Mouse (Mus musculus) kidney, adult 2 months (tissue): ENCODE measurements around the gene Lhfpl2. TPM values are rescaled to one million over a fixed set of nuclear protein-coding genes. Genes with fewer than 3 reads are reported as not detected.

ENCODE experiments used
- DNase-seq: peaks from one replicate; pipeline ENCODE4 v3.0.0; 2021
- H3K27ac ChIP-seq: fragments of 200-500 bp; 2 replicates; pipeline ENCODE4 v1.5.1; 2012; ENCODE audit warnings: low read depth, low read length, control low read depth, inconsistent platforms; ENCODE audit not compliant: insufficient read depth
- H3K27me3 ChIP-seq: fragments of 200-500 bp; replicated peaks from 2 replicates; pipeline ENCODE4 v1.6.1; 2012; ENCODE audit warnings: mild to moderate bottlenecking, moderate library complexity, low read length, inconsistent platforms; ENCODE audit not compliant: control insufficient read depth, insufficient read depth
- H3K36me3 ChIP-seq: fragments of 200-500 bp; 2 replicates; pipeline ENCODE4 v1.6.1; 2012; ENCODE audit warnings: mild to moderate bottlenecking, moderate library complexity, low read length, inconsistent platforms; ENCODE audit not compliant: control insufficient read depth, insufficient read depth
- H3K4me1 ChIP-seq: fragments of 200-500 bp; 2 replicates; pipeline ENCODE4 v1.6.1; 2011; ENCODE audit warnings: low read length; ENCODE audit not compliant: control insufficient read depth, insufficient read depth
- H3K4me3 ChIP-seq: fragments of 200-500 bp; 2 replicates; pipeline ENCODE4 v1.5.1; 2011; ENCODE audit warnings: mild to moderate bottlenecking, low read depth, low read length, control low read depth; ENCODE audit not compliant: insufficient read depth
- CTCF ChIP-seq: fragments of 200-500 bp; conservative IDR thresholded peaks from 2 replicates; pipeline ENCODE4 v1.5.1; 2011; ENCODE audit warnings: low read depth, mild to moderate bottlenecking, control low read depth, low read length, moderate library complexity, mixed read lengths; ENCODE audit not compliant: insufficient read depth, insufficient read length
- POLR2A ChIP-seq: fragments of 200-500 bp; IDR thresholded peaks from one replicate; pipeline ENCODE4 v1.6.1; 2011; ENCODE audit warnings: low read depth, low read length, control low read depth
- WGBS: fragments of 180-500 bp; shearing (Covaris S2); methylation state at CpG from one replicate; pipeline ENCODE4 v1.1.7; 2018; 5-methylcytosine and 5-hydroxymethylcytosine counted together
- polyA plus RNA-seq: library from polyadenylated mRNA; depleted of rRNA; stranded (reverse); fragments of >200 nt; gene quantifications from 2 replicates; pipeline ENCODE4 v1.2.3, GENCODE M21; 2012

Gene Lhfpl2
- polyA plus RNA-seq, 1 experiment: 11.3 TPM

DNA sequence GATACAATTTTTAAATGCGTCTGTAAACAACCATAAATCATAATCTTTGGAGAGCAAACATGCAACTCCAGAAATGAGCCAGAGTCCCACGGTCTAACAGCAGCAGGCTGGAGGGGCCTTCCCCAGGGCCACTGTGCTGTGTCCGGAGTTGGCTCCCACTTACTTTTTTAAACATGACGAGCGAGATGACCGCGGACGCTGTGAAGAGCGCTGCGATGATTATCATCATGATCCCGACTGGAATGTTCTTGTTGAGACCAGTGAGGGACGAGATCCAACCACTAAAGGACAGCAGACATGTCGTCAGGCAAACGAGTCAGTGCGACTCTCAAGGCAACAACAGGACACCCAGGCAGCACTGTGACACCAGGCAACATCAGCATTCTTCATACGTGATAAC lies 150.4 kb downstream of the Lhfpl2 start:
- Histone ChIP-seq H3K4me3 (no peak overlapping the region), H3K27me3 (no peaks in the 10 kb centered on the region), H3K4me1 (no peaks in the 10 kb centered on the region), H3K27ac (no peak overlapping the region), H3K36me3 (peaks cover 1% of the 10 kb centered on the region; the same call in 1 of the 2 replicates)
- TF ChIP-seq POLR2A: no peak
- no peak for TF ChIP-seq CTCF
- DNase-seq: no peak
- 97% methylated on average over 16 of the region's 16 CpGs for WGBS

GRCm38 (mm10) chr13:94208892-94209291 lies 151.3 kb downstream of the Lhfpl2 start:
- H3K27ac ChIP-seq: no peak overlapping the region
- TF ChIP-seq CTCF: peak; percentile 33; the same call in 1 of the 2 replicates
- TF ChIP-seq POLR2A: no peak

DNA sequence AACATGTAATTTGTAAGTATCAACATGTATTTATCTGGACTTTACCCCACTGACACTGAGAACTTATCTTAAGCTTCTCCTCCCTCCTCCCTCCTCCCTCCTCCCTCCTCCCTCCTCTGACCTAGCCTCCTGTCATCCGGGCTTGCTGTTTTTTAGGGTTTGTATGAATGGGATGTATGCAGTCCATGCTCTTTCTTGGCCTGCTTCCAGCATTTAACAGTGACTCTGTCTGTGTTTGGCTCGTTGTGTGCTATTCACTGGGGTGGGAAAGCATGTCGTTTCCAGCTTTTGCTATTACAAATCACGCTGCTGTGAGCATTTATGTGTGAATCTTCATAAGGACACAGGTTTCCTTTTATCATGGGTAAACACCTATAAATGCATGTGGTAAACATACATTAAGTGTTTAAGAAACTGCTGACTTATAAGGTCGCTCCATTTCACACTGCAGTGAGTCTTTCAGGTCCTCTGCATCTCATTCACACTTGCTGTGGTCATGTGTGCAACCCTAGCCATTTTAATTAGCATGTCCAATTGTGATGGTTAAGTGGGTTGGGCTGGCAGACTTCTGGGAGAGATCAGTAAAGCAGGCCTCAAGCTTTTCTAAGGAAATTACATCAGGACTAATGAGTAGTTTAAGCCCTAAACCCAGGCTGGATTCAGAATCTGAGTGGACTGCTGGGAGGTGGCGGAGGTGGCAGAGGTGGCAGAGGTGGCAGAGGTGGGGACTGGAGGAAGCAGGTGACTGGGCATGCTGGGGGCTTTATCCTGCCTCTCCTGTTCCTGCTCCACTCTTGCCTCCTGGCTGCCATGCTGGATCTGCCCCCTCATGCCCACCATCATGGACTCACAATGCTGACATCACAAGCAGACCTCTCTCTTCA lies 153.9 kb downstream of the Lhfpl2 start:
- H3K4me1 ChIP-seq: no peaks in the 10 kb centered on the region
- DNase-seq: no peak
- H3K27ac ChIP-seq: no peak overlapping the region
- H3K36me3 ChIP-seq: 0 out of 2 replicates have a peak, but pooled peaks cover 1% of the 10 kb centered on the region
- H3K4me3 ChIP-seq: no peak overlapping the region
- 65% methylated on average over 6 of the region's 6 CpGs for WGBS
- no peaks in the 10 kb centered on the region for H3K27me3 ChIP-seq
- TF ChIP-seq POLR2A (no peak), CTCF (no peak)

More at GRCm38 (mm10) chr13:94208892-94209291, 151.3 kb downstream of the Lhfpl2 start:
- Histone ChIP-seq H3K4me1 (no peaks in the 10 kb centered on the region), H3K27me3 (no peaks in the 10 kb centered on the region), H3K36me3 (0 out of 2 replicates have a peak, but pooled peaks cover 1% of the 10 kb centered on the region), H3K4me3 (no peak overlapping the region)
- DNase-seq: no peak

- Histone ChIP-seq H3K36me3 (0 out of 2 replicates have a peak, but pooled peaks cover 1% of the 10 kb centered on the region), H3K4me3 (no peak overlapping the region), H3K27ac (no peak overlapping the region), H3K27me3 (no peaks in the 10 kb centered on the region), H3K4me1 (no peaks in the 10 kb centered on the region)
- DNase-seq: no peak
- TF ChIP-seq CTCF (no peak), POLR2A (no peak)
- WGBS: 97% methylated on average over 2 of the region's 2 CpGs
Measured at GRCm38 (mm10) chr13:94212179-94212578, 154.6 kb downstream of the Lhfpl2 start.

GRCm38 (mm10) chr13:94212716-94213115 lies 155.1 kb downstream of the Lhfpl2 start:
- Histone ChIP-seq H3K27me3 (no peaks in the 10 kb centered on the region), H3K4me1 (no peaks in the 10 kb centered on the region), H3K36me3 (0 out of 2 replicates have a peak, but pooled peaks cover 1% of the 10 kb centered on the region), H3K27ac (no peak overlapping the region), H3K4me3 (no peak overlapping the region)
- TF ChIP-seq CTCF (peak; percentile 45), POLR2A (no peak)
- WGBS: 86% methylated on average over 2 of the region's 2 CpGs
- peak; percentile 15 for DNase-seq

GRCm38 (mm10) chr13:94223609-94224008 lies 166.0 kb downstream of the Lhfpl2 start:
- Histone ChIP-seq H3K27me3 (no peaks in the 10 kb centered on the region), H3K27ac (no peak overlapping the region), H3K4me3 (no peak overlapping the region), H3K36me3 (no peaks in the 10 kb centered on the region), H3K4me1 (no peaks in the 10 kb centered on the region)
- WGBS: 77% methylated on average over 14 of the region's 14 CpGs
- TF ChIP-seq CTCF (no peak), POLR2A (no peak)
- DNase-seq: no peak
